Mouse (Mus musculus): ENCODE measurements around the gene Kctd12b.
"Not testable (repeated sequence)": the region's sequence is repeated elsewhere in the genome, so short reads cannot be mapped to it uniquely, and the experiment has no call there.

Kctd12b gene

GRCm38 (mm10) chrX:153695782-153696395 is at the start of gene Kctd12b:
TSS of gene Kctd12b (minus strand) at chrX:153696391.
- peak in 1 of 2 experiments; percentile 1 for DNase-seq

- no peak for DNase-seq
Measured at GRCm38 (mm10) chrX:153742493-153742892, 46.3 kb upstream of the Kctd12b start.

GRCm38 (mm10) chrX:153735697-153736096 is 39.5 kb upstream of the Kctd12b start:
- DNase-seq: no peak

GRCm38 (mm10) chrX:153724400-153724799 is 28.2 kb upstream of the Kctd12b start:
- no peak for DNase-seq

GRCm38 (mm10) chrX:153723110-153723916 is 27.1 kb upstream of the Kctd12b start, which contains the start of gene Nbdy:
TSS of gene Nbdy (plus strand) at chrX:153723590.
- peak; percentile 53 to 59 for DNase-seq

GRCm38 (mm10) chrX:153719602-153720001 is 23.4 kb upstream of the Kctd12b start:
- DNase-seq: no peak

- no peak for DNase-seq
Measured at GRCm38 (mm10) chrX:153716716-153717115, 20.5 kb upstream of the Kctd12b start.

- no peak for DNase-seq
Measured at GRCm38 (mm10) chrX:153707735-153708134, 11.5 kb upstream of the Kctd12b start.

- DNase-seq: no peak
Measured at GRCm38 (mm10) chrX:153700463-153700862, 4.3 kb upstream of the Kctd12b start.

GRCm38 (mm10) chrX:153668233-153668632 is 28.0 kb downstream of the Kctd12b start:
- DNase-seq: not testable (repeated sequence)

GRCm38 (mm10) chrX:153664903-153665302 is 31.3 kb downstream of the Kctd12b start:
- no peak for DNase-seq

GRCm38 (mm10) chrX:153656949-153657348 is 39.2 kb downstream of the Kctd12b start:
- no peak for DNase-seq

- DNase-seq: peak in 1 of 2 experiments; percentile 3
Measured at GRCm38 (mm10) chrX:153640615-153641014, 55.6 kb downstream of the Kctd12b start.

- DNase-seq: peak in 1 of 2 experiments; percentile 4
Measured at GRCm38 (mm10) chrX:153636247-153636646, 59.9 kb downstream of the Kctd12b start.

All from cerebellum, postnatal 36 days (tissue).